Mouse (Mus musculus) cerebellum, adult 2 months (tissue): ENCODE results near the gene 2810408A11Rik.

Experiments
- CTCF ChIP-seq: fragments of 200-500 bp; IDR thresholded peaks from 2 replicates; pipeline ENCODE4 v1.5.1; 2011; ENCODE audit warnings: low read depth, mild to moderate bottlenecking, control low read depth, low read length, moderate library complexity, borderline replicate concordance; ENCODE audit not compliant: insufficient read depth
- POLR2A ChIP-seq: fragments of 200-500 bp; IDR thresholded peaks from 2 replicates; pipeline ENCODE4 v1.6.1; 2011; ENCODE audit warnings: low read length, control low read depth, borderline replicate concordance; ENCODE audit not compliant: insufficient read depth

- TF ChIP-seq CTCF (no peak), POLR2A (no peak)
Measured at GRCm38 (mm10) chr11:69872451-69872850, 28.3 kb downstream of the 2810408A11Rik start.
